Mouse (Mus musculus) skeletal muscle tissue, adult 2 months (tissue): ENCODE results near the gene Taco1.
"Not testable (repeated sequence)": the region's sequence is repeated elsewhere in the genome, so short reads cannot be mapped to it uniquely, and the experiment has no call there.

Experiments
- DNase-seq: peaks from one replicate; pipeline ENCODE4 v3.0.0-alpha.2; 2012; ENCODE audit warnings: low read depth, low spot score

Gene Taco1

GRCm38 (mm10) chr11:106065923-106066571 lies at the start of gene Taco1:
Gene Taco1 (plus strand): TSS chr11:106066061.
- DNase-seq, result peak; percentile 91

GRCm38 (mm10) chr11:106016440-106016839 lies 49.4 kb upstream of the Taco1 start:
- no peak for DNase-seq

DNA sequence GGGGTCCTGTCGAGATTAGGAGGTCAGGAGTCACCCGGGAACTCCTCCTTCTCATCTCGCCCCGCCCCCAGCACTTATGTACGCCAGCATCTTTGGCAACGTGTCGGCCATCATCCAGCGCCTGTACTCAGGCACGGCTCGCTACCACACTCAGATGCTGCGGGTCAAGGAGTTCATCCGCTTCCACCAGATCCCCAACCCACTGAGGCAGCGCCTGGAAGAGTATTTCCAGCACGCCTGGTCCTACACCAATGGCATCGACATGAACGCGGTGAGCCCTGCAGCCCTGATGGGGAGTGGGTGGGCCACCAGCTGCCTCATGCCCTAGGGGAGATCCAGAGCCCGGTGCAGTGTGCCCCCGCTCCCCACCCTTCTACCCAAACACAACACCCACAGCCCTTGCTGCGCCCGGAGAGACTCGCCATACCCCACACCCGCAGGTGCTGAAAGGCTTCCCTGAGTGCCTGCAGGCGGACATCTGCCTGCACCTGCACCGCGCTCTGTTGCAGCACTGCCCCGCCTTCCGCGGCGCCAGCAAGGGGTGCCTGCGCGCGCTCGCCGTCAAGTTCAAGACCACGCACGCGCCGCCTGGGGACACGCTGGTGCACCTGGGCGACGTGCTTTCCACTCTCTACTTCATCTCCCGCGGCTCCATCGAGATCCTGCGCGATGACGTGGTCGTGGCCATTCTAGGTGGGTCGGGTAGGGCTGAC lies 45.7 kb upstream of the Taco1 start:
- no peak for DNase-seq

DNA sequence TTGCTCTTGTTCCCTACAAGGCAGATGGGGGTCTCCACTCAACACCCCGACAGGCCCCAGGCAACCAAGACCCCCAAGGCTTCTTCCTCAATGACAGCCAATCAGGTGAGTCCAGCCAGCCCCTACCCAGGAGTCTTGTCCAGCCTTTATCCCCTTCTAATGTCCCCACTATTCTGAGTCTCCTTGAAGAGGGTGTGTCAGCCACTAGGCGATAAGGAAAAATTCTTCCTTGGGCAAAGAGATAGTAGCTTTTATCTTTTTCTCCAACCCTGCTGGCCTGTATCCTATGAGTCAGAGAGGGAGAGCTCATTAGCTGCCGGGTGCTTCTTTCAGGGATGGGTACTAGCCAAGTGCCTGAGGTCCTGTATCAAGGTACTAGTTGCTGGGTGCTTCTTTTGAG lies 40.1 kb upstream of the Taco1 start:
- DNase-seq, result no peak

DNA sequence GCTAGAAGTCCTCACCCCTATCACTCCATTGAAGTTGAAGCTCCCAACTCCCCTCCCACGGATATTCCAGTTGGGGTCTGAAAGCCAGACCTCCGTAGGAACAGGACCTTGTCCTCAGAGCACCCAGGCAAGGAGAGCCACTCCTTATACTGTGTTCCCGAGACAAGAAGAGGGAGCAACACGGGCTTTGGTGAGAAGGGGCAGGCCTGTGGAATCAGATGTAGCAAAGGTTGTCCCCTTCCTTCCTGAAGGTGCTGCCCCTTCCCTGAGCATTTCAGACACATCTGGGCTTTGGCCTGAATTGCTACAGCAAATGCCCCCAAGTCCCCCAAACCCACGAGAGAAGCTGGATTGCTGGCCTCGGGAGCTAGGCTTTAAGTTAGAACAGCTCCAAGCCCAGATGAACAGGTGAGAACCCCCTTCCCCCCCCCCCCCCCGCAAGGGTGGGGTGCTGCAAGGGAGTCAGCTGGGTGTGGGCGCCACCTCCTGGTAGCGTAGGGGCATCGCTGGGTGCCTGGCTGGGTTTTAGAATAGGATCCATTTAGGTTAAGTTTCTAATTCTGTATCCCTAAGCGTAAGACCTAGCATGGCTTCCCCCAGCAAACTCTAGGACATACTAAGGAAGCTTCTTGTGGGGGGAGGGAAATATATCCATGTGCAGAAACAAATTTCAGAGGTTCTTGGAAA lies 39.3 kb upstream of the Taco1 start:
- DNase-seq, result peak; percentile 43

- no peak for DNase-seq
These were observed 38.3 kb upstream of the Taco1 start for GRCm38 (mm10) chr11:106027607-106028006.

DNA sequence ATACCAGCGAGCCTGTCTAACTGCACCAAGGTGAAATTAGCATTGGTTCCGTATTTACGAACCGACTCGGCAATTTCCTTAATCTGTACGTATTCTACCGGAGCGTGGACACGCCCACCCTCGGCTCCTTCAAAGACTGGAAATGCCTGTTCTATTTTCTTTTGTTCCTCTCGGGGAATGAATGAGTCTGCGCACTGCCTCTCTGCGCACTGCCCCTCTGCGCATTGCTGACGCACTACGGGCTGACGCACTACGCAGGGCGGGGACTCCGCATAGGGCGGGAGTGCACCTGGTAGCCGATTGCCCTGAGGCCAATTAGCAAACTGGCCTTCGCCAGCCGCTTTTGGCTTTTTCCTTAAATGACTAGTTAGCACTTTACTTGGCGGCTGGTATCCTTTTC lies 33.8 kb upstream of the Taco1 start:
- DNase-seq, result not testable (repeated sequence)

DNA sequence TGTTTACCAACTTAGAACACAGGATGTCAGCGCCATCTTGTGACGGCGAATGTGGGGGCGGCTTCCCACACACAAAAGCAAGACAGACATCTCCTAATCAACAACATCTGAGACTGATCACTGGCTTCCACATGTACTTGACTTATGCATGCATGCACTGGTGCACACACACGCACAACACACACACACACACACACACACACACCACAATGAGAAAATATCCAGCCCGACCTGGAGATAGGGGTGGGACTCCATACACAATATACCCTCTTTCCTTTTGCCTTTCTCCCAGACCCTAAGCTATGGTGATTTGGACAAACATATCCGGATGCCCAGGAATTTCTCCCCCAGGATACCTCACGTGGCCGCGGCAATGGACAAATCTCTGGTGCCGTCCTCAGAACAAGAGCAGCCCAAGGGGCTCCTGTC lies 32.4 kb upstream of the Taco1 start:
- peak; percentile 56 for DNase-seq

DNA sequence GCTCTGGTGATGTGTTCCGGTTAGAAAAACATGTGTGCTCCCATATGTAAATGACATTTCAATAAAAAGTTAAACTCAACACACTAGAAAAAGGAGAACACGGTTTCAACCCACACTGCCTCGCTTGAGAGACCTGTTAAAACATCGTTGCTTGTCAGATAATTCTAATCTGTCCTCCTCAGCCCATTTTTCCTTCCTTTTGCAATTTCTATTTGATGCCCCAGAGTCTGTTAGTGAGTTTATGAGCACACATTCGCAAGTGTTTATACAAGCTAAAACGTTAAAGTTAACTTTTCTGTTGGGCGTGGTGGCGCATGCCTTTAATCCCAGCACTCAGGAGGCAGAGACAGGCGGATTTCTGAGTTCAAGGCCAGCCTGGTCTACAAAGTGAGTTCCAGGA lies 30.9 kb upstream of the Taco1 start:
- DNase-seq, result no peak

DNA sequence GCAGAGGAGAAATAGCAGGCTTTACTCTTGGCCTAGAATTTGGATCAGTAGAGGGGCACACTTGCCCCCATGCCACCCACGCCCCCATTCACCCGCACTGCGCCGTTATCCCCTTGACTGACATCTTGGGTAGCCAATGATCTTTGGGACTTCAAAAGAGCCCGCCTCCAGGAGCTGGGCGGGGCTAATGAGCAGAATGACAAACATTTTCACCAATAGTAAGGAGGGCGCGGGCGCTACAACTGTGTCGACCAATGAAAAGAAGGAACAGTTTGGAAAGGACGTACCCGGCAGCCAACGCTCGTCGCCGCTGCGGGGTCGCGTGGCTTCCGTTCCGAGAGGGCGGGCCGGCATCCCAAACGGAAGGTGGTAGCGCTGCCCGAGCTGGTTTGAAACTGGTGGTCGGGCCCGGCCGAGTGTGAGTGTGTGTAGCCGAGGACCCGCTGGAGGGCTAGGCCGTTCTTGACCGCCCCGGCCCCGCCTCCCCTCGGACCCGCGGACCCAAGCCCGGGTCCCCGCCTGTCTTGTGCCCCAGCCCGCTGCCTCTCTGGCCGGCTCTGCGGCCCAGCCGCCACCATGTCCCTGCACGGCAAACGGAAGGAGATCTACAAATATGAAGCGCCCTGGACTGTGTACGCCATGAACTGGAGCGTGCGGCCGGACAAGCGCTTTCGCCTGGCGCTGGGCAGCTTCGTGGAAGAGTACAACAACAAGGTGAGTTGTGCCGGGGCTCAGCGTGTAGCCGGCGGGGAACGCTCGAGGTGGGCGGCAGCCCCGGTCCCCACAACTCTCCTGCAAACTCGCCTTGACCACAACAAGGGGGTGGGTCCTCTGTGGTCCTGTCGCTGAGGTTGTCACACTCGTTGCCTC lies 29.1 kb upstream of the Taco1 start, which contains the start of gene Dcaf7:
TSS of gene Dcaf7 (plus strand) at position 325 of the 870 bp plus-strand sequence.
- peak; percentile 96 for DNase-seq

GRCm38 (mm10) chr11:106037418-106037751 lies 28.5 kb upstream of the Taco1 start:
- DNase-seq, result no peak

DNA sequence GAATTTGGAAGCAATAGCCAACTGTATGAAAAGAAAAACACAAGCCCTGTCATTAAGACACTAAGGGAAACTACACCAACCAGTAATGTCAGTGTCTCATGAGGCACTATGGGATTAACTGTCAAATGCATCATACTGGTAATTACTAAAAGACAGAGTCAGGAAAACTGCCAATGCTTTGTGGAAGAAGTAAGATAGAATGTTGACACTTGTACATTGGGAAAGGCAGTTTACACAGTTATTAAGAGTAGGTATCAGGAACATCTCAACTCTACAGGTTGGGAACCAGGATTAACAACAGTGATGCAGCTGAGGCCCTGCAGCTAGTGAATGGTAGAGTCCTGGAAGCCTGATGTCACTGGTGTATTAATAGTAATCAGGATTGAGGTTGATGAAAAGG lies 21.5 kb upstream of the Taco1 start:
- DNase-seq, result no peak

DNA sequence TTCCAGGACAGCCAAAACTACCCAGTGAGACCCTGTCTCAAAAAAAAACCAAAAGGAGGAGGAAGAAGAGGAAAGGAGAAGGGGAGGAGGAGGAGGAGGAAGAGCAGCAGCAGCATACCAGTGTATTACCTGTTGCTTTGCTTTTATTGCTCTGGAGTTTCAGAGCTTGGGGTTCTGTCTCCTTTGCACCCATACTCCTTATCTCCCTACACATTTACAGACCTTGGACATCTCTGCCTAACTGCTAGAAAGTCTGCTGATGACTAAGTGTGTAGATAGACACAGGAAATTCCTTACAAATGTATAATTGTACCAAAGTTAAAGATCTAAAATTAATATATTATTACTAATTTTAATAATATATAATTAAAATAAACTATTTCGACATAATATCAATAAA lies 20.6 kb upstream of the Taco1 start:
- no peak for DNase-seq

- no peak for DNase-seq
These were observed 20.1 kb upstream of the Taco1 start for GRCm38 (mm10) chr11:106045780-106046179.

GRCm38 (mm10) chr11:106046584-106046983 lies 19.3 kb upstream of the Taco1 start:
- DNase-seq, result no peak

DNA sequence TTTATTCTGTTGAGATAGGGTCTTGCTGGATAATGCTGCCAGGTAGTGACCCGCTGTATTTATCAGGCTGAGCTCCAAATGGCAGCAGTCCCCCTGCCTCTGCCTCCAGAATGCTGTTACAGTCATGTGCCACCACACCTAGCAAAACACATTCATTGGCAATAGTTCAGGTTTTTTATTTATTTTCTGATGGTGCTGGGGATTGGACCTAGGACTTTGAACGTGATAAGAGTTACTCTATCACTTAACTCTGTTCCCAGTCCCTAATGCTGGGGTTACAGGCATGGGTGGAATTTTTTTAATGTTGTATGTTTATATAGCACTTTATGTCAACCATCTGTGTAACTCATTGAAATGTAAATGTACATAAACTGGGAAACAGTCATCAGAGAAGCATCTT lies 11.9 kb upstream of the Taco1 start:
- no peak for DNase-seq

- no peak for DNase-seq
These were observed 11.3 kb upstream of the Taco1 start for GRCm38 (mm10) chr11:106054600-106054999.

DNA sequence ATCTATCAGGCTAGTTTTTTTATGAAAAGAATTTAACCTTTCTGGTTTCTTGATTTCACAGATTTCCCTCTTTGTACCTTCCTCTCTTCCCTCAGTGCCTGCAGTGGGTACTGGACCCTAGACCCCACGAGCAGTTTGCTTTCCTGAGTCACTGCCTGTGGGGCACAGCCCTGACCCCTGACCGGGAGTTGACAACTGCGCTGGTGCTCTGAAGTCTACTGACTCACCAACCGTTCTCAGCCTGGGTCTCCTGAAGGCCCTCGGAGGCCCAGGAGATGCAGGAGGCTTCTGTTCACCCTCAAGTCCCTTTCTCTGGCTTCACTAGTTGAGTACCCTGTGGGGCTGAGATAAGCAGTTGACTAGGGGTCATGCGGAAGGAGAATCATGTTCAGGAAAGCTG lies 10.5 kb upstream of the Taco1 start:
- DNase-seq, result no peak

- no peak for DNase-seq
These were observed 8.9 kb upstream of the Taco1 start for GRCm38 (mm10) chr11:106056819-106057491.

DNA sequence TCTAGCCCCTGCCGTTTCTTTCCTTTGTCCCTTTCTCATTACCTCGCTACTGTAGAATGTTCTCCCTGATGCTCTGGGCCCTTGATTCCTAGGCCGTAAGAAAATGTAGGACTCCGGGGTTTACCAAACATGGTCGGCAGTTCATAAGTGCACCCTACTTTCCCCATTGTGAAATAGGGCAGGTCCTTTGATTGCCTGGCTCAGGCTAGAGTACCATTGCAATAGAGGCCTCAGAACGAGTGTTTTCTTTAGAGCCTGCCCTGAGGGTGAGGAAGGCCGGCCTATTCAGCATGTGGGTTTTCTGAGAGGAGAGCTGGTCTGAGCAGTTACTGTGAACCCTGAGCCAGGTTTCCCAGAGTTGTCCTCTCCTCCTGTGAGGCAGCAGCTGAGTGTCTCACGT lies 7.8 kb upstream of the Taco1 start:
- no peak for DNase-seq

GRCm38 (mm10) chr11:106060549-106060948 lies 5.3 kb upstream of the Taco1 start:
- no peak for DNase-seq
